Mouse (Mus musculus): ENCODE measurements around the gene Utp6.
"Not testable (repeated sequence)": the region's sequence is repeated elsewhere in the genome, so short reads cannot be mapped to it uniquely, and the experiment has no call there.

Utp6 gene

DNA sequence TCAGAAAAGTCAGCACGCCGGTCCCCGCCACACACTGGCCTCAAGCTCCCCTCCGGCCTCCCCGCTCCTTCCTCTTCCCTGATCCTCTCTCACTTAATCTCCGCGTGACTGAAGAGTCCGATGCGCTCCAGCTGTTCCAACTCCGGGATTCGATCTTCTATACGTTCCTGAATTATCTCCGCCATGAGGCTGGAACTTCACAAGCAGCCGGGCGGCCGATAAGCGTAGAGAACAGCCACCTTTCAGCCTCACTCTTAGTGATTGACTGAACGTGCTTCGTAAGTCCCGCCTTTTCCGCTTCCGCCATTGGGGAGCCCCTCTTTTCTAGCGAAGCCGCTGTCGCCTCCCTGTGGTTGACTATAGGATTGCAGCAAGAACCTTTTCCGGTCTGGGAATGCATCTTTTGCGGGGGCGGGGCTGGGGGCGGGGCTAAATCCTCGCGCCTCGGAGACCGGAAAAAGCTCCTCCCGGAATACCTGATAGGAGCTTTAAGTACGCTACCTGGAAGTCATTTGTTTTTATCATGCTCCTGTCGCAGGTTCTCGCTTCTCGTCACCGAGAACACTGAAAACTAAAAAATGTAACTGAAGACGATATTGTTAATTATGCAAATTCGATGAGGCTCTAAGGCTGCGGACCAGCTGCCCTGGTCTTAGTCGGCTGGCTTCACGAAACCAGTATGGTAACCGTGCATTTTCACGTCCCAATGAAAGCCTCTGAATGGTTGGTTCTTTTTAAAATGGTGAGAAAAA, at the start of gene Utp6:
TSS of gene Utp6 (minus strand) at position 266 of the 752 bp plus-strand sequence.
- peak; percentile 97 for DNase-seq (ENCODE audit: low read depth, low spot score)

DNA sequence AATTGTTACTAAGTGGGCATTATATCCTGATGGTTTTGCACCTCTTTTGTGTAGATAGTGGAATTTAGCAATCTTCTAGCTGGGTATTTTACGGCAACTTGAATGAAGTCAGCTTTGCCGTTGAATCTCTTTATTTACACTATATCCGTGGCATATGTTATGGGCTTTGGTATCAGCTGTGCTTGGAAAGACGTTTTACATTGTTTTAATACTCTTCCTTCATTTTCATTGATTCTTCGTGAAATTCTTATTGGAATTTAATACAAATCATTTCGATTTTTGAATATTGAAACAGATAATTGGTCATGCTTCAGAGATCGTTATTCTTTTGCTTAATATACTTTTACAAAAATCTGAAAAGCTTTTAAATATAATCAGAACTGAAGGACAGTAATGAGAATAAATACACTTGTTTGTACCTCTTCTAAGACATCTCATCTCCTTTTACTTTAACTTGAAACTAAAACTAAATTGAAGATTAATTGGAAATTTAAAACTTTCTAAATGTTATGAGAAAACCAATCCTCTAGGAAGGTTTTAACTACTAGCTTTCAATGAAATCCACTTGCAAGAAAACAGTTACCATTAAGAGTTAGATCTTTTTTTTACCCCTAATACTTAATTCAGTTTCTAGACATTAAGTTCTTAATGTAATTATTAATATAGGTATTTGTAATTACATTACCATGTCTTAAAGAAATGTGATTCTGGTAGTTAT, 32.2 kb upstream of the Utp6 start:
- DNase-seq (ENCODE audit: low read depth, low spot score), result no peak

DNA sequence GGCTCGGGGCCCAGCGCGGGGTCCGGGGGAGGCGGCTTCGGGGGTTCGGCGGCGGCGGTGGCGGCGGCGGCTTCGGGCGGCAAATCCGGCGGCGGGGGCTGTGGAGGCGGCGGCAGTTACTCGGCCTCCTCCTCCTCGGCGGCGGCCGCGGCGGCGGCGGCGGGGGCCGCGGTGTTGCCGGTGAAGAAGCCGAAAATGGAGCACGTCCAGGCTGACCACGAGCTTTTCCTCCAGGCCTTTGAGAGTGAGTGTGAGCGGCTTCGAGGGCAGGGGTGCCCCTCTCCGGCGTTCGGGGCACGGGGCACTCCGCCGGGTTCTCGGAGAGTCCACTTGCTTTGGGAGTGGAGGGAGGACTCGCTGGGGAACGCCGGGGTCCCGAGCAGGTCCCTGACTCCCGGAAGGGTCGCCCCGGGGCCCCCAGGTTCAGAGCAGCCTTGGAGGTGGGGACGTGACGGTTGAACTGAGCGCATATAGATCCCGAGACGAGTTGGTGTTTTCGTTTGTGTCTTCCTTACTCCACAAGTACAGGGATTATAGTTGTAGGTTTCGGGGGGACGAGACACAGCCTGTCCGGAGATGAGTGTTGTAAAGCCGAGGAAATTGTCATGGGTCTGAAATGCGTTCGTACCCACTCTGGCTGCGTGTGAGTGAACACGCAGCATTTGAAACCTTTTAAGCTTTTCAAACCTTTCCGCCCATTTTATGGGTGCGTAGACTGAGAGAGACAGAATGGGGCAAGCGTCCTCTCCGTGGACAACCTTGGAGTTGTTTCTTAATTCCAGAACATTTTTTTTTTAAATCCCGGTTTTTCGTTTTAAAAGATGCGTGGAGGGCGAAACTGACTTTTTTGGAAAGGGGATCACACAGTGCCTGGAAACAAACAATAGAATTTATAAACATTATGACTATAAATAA, 31.4 kb upstream of the Utp6 start:
- DNase-seq (ENCODE audit: low read depth, low spot score), result peak; percentile 44

DNA sequence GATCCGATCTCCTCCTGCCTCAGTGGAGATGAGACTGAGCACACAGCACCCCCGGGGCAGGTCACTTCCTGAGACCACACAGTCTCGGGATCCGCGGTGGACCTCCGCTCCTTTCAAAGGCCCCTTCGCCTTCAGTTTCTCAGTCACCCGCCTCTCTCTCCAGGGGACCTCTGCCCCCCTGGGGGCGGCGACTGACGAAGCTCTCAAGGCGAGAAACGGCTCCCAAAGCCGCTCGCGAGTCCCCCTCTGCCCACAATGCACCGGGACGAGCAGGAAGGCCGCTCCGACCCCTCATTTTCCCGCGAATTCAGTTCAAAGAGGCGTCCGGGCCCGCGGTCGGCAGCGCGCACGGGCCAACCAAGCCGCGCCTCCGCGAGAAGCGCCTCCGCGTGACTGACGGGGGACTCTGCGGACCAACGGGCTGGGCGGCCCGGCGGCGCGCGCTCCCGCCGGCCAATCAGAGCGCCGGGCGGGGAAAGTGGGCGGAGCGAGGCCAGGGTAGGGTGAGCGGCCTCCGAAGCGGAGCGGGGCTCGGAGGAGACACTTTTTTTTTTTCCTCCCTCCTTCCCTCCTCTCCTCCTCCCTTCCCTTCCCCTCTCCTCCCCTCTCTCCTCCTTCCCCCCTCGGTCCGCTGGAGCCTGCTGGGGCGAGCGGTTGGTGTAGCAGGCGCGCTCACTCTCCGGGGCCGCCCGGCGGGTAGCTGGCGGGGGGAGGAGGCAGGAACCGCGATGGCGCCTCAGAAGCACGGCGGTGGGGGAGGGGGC, 30.6 kb upstream of the Utp6 start, which contains the start of gene Suz12:
TSS of gene Suz12 (plus strand) at position 515 of the 764 bp plus-strand sequence.
- DNase-seq (ENCODE audit: low read depth, low spot score), result peak; percentile 97

DNA sequence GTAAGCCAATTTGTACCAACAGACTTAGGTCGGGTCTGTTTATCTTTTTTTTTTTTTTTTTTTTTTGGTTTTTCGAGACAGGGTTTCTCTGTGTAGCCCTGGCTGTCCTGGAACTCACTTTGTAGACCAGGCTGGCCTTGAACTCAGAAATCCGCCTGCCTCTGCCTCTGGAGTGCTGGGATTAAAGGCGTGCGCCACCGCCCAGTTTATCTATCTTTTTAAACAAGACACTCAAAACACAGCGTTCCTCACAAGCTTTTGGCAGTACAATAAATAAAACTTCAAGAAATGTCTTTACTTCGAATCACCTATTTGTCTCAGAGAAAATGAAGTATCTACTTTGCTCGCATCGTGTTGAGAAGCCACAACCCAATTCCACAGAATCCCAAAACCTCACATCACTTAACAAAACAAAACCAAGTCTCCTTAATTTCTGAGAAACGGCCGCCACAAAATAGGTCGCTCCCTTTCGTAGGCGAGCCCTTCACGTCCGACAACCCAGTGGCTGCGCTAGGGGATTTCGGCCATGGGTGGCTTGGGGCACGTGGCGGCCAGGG, 29.9 kb upstream of the Utp6 start:
- no peak for DNase-seq (ENCODE audit: low read depth, low spot score)

DNA sequence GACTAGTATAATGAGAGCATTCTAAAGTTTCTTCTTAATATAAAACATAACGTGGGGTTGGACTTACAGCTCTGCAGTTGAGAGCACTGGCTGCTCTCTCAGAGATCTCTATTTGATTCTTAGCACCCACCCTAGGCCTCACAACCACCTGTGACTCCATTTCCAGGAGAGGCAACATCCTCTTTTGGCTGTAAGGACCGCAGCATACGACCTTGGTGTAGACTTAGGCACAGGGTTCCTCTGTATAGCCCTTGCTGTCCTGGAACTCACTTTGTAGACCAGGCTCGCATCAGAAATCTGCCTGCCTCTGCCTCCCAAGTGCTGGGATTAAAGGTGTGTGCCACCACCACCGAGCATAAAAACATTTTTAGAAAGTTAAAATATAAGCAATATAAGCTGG, 29.4 kb upstream of the Utp6 start:
- DNase-seq (ENCODE audit: low read depth, low spot score), result no peak

DNA sequence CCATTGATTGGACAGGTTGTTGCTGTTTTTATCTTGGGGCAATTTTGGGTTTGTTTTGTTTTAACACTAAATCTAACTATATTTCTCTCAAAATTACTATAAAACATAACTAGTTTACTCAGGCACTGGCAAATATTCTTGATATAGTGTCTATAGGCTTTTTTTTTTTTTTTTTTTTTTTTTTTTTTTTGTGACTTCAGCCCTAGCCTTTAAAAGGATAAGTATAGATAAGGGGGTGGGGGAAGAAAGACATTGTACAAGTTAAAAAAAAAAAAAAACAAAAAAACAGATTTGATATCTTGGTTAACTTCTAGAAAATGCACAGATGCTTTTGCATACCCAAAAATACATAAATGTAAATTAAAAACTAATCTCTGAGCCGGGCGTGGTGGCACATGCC, 27.9 kb upstream of the Utp6 start:
- no peak for DNase-seq (ENCODE audit: low read depth, low spot score)

DNA sequence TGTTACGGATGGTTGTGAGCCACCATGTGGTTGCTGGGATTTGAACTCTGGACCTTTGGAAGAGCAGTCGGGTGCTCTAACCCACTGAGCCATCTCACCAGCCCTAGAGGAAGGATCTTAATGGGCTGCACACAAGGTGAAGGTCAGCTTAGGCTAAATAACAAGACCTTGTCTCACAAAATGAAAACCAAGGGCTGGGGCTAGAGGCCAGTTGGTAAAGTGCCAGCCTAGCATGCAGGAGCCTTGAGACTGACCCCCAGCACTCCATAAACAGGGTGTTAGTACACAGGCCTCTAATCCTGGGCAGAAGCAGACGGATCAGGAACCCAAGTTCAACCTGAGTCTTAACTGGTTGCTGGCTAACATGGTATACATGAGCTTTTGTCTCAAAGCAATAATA, 25.7 kb upstream of the Utp6 start:
- DNase-seq (ENCODE audit: low read depth, low spot score), result no peak

GRCm38 (mm10) chr11:79986886-79987285, 24.7 kb upstream of the Utp6 start:
- DNase-seq (ENCODE audit: low read depth, low spot score), result no peak

DNA sequence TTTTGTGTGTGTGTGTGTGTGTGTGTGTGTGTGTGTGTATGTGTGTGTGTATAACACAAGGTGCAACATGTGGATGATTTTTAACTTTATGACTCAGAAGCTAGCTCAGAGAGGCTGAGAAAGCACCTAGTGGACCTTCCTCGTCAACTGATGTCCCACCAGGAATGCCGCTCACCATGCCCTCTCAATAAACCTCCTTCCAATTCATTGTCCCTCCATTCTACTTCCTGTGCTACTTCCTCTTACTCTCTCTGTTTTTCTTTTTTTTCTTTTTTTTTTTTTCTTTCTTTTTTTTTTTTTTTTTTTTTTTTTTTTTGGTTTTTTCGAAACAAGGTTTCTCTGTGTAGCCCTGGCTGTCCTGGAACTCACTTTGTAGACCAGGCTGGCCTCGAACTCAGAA, 15.6 kb upstream of the Utp6 start:
- not testable (repeated sequence) for DNase-seq (ENCODE audit: low read depth, low spot score)

GRCm38 (mm10) chr11:79977061-79977460, 14.9 kb upstream of the Utp6 start:
- DNase-seq (ENCODE audit: low read depth, low spot score), result not testable (repeated sequence)

GRCm38 (mm10) chr11:79976645-79977044, 14.5 kb upstream of the Utp6 start:
- not testable (repeated sequence) for DNase-seq (ENCODE audit: low read depth, low spot score)

DNA sequence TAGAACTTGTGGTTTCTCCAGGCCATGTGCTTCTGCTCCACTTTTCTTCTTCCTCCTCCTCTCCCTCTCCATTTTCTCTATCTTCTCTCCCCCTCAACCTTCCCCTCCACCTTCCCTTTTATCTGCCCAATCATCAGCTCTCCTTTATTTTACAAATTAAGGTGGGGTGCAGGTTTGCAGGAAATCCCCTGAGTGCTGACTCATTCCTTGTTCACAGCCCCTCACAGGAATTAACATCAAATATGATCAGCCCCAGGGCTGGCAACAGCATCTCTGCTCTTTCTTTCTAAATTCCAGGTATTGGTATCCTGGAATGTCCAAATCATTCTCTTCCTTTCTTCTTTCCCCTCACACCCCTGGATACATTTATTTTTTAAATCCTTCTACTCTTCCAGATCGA, 14.0 kb upstream of the Utp6 start:
- DNase-seq (ENCODE audit: low read depth, low spot score), result no peak

GRCm38 (mm10) chr11:79975377-79975776, 13.2 kb upstream of the Utp6 start:
- no peak for DNase-seq (ENCODE audit: low read depth, low spot score)

DNA sequence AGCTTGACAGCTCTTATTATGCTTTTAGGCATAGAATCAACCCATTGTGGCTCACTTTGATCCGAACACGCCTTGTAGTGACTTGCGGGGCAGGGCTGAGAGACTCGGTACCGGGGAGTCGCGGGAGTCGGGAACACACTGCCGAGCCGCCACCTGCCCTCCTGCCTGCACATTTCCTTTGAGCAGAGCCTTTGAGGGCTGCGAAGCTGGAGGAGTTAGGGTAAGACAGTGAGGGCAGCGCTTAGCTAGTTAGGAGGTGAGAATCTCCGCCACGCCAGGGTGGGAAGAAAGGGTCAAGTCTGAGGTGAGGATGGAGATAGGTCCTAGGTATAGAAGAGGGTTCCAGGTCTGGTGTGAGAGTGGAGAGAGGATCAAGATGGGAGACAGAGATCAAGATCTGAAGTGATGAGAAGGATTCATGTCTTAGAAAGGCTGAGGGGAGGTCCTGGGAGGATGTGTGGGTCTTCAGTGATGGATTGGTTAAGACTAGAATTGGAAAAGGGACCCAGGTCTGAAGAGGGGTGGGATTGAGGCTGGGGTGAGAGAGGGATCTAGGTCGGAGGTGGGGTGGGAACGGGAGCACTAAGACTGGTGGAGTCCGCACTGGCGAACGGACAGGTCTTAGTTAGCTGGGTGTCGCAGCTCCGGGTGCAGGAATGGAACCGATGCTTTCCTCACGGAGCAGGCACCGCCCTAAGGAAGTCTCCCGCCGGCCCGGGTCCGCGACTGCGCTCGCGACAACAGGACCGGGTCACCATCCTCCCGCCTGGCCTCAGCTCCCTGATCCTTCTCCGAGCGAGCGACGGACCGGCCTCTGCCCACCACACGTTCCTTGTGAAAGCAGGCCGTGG, 11.7 kb upstream of the Utp6 start:
- DNase-seq (ENCODE audit: low read depth, low spot score), result peak; percentile 38

DNA sequence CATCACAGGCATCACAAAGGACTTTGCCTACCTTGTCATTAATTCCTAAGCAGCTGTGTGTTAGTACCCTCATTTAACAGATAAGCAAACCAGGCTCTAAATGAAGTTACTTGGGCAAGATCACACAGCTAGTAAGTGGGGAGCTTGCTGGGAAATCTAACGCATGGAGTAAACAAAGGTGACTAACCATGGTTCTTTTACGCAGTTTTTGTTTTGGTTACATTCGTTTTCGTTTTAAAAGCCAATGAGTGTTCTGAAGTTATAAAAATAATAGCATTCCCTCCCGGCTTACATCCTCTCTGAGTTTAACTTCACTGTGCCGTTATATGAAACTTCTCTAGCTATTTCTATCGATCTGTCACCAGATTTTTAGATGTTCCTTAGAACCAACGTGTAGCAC, 10.9 kb upstream of the Utp6 start:
- peak; percentile 33 for DNase-seq (ENCODE audit: low read depth, low spot score)

GRCm38 (mm10) chr11:79967752-79968151, 5.6 kb upstream of the Utp6 start:
- DNase-seq (ENCODE audit: low read depth, low spot score), result no peak

- DNase-seq (ENCODE audit: low read depth, low spot score), result no peak
Observed at GRCm38 (mm10) chr11:79965896-79966295, 3.7 kb upstream of the Utp6 start.

DNA sequence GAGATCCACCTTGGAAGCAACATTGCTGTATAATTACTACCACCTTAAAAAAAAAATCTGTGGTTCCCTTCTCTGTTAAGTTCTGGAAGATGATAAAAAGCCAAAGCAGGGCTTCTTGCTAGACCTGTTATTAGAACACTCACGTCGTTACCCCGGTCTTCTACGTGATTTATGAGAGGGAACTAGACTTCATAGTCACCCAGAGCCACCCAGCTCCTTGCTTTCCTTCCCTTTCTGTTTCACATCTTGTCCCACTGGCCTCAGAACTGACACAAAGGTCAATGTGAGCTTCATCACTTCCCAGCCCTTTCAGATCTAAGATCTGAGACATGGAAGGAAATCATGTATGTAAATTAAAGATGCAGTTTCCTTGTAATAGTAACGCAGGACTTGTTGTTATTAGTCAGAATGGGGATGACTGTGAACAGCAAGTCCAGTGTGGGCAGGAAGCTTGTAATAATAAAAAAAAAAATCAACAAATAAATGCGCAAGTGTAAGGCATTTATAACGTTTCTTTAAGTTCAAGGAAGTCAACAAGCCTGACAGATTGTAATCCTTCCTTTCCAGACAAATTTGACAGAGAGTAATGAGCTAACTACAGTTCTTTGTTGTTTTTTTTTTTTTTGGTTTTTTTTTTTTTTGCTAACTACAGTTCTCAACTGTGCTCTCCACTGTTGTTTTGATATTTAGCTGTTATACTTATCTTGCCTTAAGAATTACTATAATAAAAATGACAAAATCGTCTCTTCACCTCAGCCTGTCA, 1.2 kb upstream of the Utp6 start:
- DNase-seq (ENCODE audit: low read depth, low spot score), result no peak
